Comparison of ENCODE assay signal across 8 mouse cellular contexts in the genomic region with DNA sequence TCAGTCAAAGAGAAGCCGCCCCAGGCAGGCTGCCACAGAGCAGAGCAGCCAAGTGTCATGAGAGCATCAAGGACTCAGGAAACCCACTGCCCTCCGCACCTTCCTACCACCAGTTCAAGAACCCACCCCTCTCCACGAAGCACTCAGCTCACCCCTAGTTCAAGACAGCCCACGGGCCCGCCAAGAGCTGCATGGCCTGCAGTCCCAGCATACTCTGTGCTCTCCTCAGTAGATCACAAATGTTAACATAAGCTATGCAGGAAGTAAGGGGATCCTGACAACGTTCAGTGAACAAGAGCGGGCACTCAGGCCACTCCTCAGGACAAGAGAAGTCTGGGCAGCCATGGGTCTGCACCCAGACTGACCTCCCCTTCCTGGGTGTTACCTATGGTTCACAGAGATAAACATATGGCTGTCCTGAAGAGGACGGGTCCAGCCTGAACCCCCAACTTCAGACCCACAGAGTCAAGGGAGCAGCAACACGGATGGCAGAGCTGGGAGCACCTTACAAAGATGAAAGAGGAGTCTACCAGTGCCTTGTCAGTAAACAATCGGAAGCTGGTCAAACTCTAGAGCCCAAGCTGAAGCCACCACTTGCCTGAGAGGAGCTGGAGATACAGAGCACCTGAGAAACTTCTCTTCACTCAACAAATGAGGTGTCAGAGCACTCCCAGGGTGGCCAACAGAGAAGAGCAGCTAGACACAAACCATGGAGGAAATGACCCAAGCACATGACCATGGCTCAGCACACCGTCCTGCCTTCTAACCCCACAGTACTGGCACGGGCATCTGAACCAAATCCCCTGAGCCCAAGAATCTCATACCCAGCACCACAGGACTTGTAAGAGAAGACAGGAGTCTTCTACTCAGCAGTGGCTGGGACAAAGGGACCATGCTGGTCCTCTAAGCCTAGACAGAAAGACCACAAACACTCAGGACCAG. TPM values are rescaled to one million over a fixed set of nuclear protein-coding genes. Genes with fewer than 3 reads are reported as not detected.
DNase-seq lines count a peak whose midpoint lies in the region; ATAC-seq and TF ChIP-seq lines count a peak whose summit lies in the region.

No protein-coding gene starts in this region.

- no peak for TF ChIP-seq CTCF in layer of hippocampus, adult 2 months (conservative IDR thresholded peaks at IDR 0.05)

- no peaks in the 10 kb centered on the region for H3K9me3 ChIP-seq in embryonic facial prominence, embryonic 10.5 days
- H3K9me3 ChIP-seq in neural tube, embryonic 12.5 days: no peaks in the 10 kb centered on the region

- H3K27me3 ChIP-seq in embryonic facial prominence, embryonic 10.5 days (replicated peaks; ENCODE audit: low read depth, poor library complexity, severe bottlenecking): no peaks in the 10 kb centered on the region
- no peaks in the 10 kb centered on the region for H3K27me3 ChIP-seq in neural tube, embryonic 12.5 days (replicated peaks)

- 69% methylated on average over 12 of the region's 12 CpGs for WGBS in embryonic facial prominence, embryonic 10.5 days
- 58% methylated on average over 12 of the region's 12 CpGs for WGBS in neural tube, embryonic 12.5 days

- peaks cover 88% of the 10 kb centered on the region for H3K4me1 ChIP-seq in embryonic facial prominence, embryonic 10.5 days
- peaks cover 77% of the 10 kb centered on the region for H3K4me1 ChIP-seq in neural tube, embryonic 12.5 days

- peaks cover 12% of the 10 kb centered on the region; the same call in 1 of the 2 replicates for H3K36me3 ChIP-seq in embryonic facial prominence, embryonic 10.5 days (replicated peaks)
- no peaks in the 10 kb centered on the region for H3K36me3 ChIP-seq in neural tube, embryonic 12.5 days

- H3K27ac ChIP-seq in layer of hippocampus, adult 2 months: peak overlapping the region; percentile 93
- peak overlapping the region; percentile 30; the same call in 1 of the 2 replicates for H3K27ac ChIP-seq in embryonic facial prominence, embryonic 10.5 days (replicated peaks)
- no peak overlapping the region for H3K27ac ChIP-seq in neural tube, embryonic 12.5 days

- peak overlapping the region; percentile 81 for H3K4me3 ChIP-seq in layer of hippocampus, adult 2 months
- H3K4me3 ChIP-seq in embryonic facial prominence, embryonic 10.5 days: peak overlapping the region; percentile 91
- peak overlapping the region; percentile 95 for H3K4me3 ChIP-seq in neural tube, embryonic 12.5 days

- DNase-seq in layer of hippocampus, adult 2 months (ENCODE audit: low spot score in 2 of 2): no peak
- DNase-seq in layer of hippocampus, adult 9-10 months (ENCODE audit: low spot score): no peak
- no peak for DNase-seq in embryonic facial prominence, embryonic 10.5 days (ENCODE audit: low spot score)
- DNase-seq in induced T-regulatory cell, adult 2 months (ENCODE audit: low read depth): peak; percentile 59
- no peak for DNase-seq in layer of hippocampus, postnatal 36 days
- no peak for DNase-seq in urinary bladder, postnatal 25 days (ENCODE audit: low spot score)
- no peak for DNase-seq in embryo, embryonic 9.5 days (ENCODE audit: extremely low spot score)

- peak overlapping the region; percentile 98 for H3K9ac ChIP-seq in neural tube, embryonic 12.5 days

- no peak for ATAC-seq in neural tube, embryonic 12.5 days (ENCODE audit: low FRiP score, low read depth)

- H3K4me2 ChIP-seq in neural tube, embryonic 12.5 days (replicated peaks): peak overlapping the region; percentile 92

RNA-seq across cellular contexts. Expression of gene Ski, which starts 2.9 kb away (rescaled TPM):
- total RNA-seq in layer of hippocampus, adult 2 months (2021): 100 to 1,000 TPM; 128 to 136 TPM
- 8.5 and 10.7 TPM in 2 replicates for polyA plus RNA-seq in embryonic facial prominence, embryonic 10.5 days (2016; fragmentation: Nextera tagmentation; extraction: Ambion mirVana)
- 12.3 and 13.2 TPM in 2 replicates for polyA plus RNA-seq in neural tube, embryonic 12.5 days (2016; fragmentation: Nextera tagmentation; extraction: Ambion mirVana)
- total RNA-seq in layer of hippocampus, postnatal 36 days (2021): 100 to 1,000 TPM; 126 to 132 TPM

RNA-seq across cellular contexts. Expression of gene Faap20, which starts 30.1 kb away (rescaled TPM):
- 10 to 100 TPM; 29.2 to 34.3 TPM for total RNA-seq in layer of hippocampus, adult 2 months (2021)
- 99.6 and 100 TPM in 2 replicates for polyA plus RNA-seq in embryonic facial prominence, embryonic 10.5 days (2016; fragmentation: Nextera tagmentation; extraction: Ambion mirVana)
- polyA plus RNA-seq in neural tube, embryonic 12.5 days (2016; fragmentation: Nextera tagmentation; extraction: Ambion mirVana): 87.5 and 89.3 TPM in 2 replicates
- total RNA-seq in layer of hippocampus, postnatal 36 days (2021): 10 to 100 TPM; 30.9 to 35.1 TPM
